Mouse (Mus musculus) heart, embryonic 13.5 days (tissue): ENCODE measurements at regions not wholly inside any gene's neighbourhood (a gene's known extent, or its start where the extent isn't known, plus 50 kb on each side); places are given as distances from the start of the nearest gene placed in this dataset.

Source experiments
- ATAC-seq: fragments of 200-750 bp; cut with Nextera tagmentation; 2 replicates; pipeline ENCODE4 v1.8.0; 2017; ENCODE audit warnings: moderate TSS enrichment; ENCODE audit not compliant: insufficient number of reproducible peaks, low FRiP score, low TSS enrichment; ENCODE audit errors: extremely low read depth
- H3K27ac ChIP-seq: fragments of 300-500 bp; sonication (generic); replicated peaks from 2 replicates; pipeline ENCODE4 v1.5.1; 2015; ENCODE audit warnings: moderate library complexity, mild to moderate bottlenecking, inconsistent platforms
- H3K27me3 ChIP-seq: fragments of 300-500 bp; sonication (generic); replicated peaks from 2 replicates; pipeline ENCODE4 v1.6.1; 2015; ENCODE audit warnings: mild to moderate bottlenecking, inconsistent platforms
- H3K36me3 ChIP-seq: fragments of 300-500 bp; sonication (generic); 2 replicates; pipeline ENCODE4 v1.6.1; 2015; ENCODE audit warnings: mild to moderate bottlenecking, inconsistent platforms
- H3K4me1 ChIP-seq: fragments of 300-500 bp; sonication (generic); 2 replicates; pipeline ENCODE4 v1.6.1; 2015; ENCODE audit warnings: inconsistent platforms
- H3K4me2 ChIP-seq: fragments of 300-500 bp; sonication (generic); 2 replicates; pipeline ENCODE4 v1.6.1; 2015; ENCODE audit warnings: inconsistent platforms, mild to moderate bottlenecking, moderate library complexity
- H3K4me3 ChIP-seq: fragments of 300-500 bp; sonication (generic); 2 replicates; pipeline ENCODE4 v1.5.1; 2015; ENCODE audit warnings: moderate library complexity, mild to moderate bottlenecking, inconsistent platforms
- H3K9ac ChIP-seq: fragments of 300-500 bp; sonication (generic); 2 replicates; pipeline ENCODE4 v1.6.1; 2015; ENCODE audit warnings: inconsistent platforms, mild to moderate bottlenecking, moderate library complexity
- H3K9me3 ChIP-seq: fragments of 300-500 bp; sonication (generic); 2 replicates; pipeline ENCODE4 v1.6.1; 2016; ENCODE audit warnings: inconsistent platforms
- WGBS: fragments of 180-500 bp; shearing (Covaris S2); methylation state at CpG from one replicate; pipeline ENCODE4 v1.1.7; 2015; ENCODE audit warnings: mixed read lengths; 5-methylcytosine and 5-hydroxymethylcytosine counted together

GRCm38 (mm10) chr13:47892569-47892968, 368.5 kb upstream of the Id4 start:
- no peaks in the 10 kb centered on the region for H3K27me3 ChIP-seq
- no peaks in the 10 kb centered on the region for H3K4me1 ChIP-seq
- no peak overlapping the region for H3K4me3 ChIP-seq
- no peaks in the 10 kb centered on the region for H3K9me3 ChIP-seq
- H3K27ac ChIP-seq: no peak overlapping the region
- H3K4me2 ChIP-seq: no peak overlapping the region
- no peak overlapping the region for H3K9ac ChIP-seq
- 81% methylated on average over 4 of the region's 4 CpGs for WGBS
- ATAC-seq: no peak
- no peaks in the 10 kb centered on the region for H3K36me3 ChIP-seq

- no peaks in the 10 kb centered on the region for H3K4me1 ChIP-seq
Measured at GRCm38 (mm10) chr13:47894331-47894730, 366.7 kb upstream of the Id4 start.

GRCm38 (mm10) chr13:47895256-47895655, 365.8 kb upstream of the Id4 start:
- Histone ChIP-seq H3K9me3 (peaks cover 8% of the 10 kb centered on the region), H3K4me1 (no peaks in the 10 kb centered on the region), H3K36me3 (no peaks in the 10 kb centered on the region), H3K4me2 (no peak overlapping the region), H3K27ac (no peak overlapping the region), H3K27me3 (no peaks in the 10 kb centered on the region), H3K9ac (no peak overlapping the region), H3K4me3 (no peak overlapping the region)
- ATAC-seq: no peak
- WGBS: 76% methylated on average over 6 of the region's 6 CpGs

More at GRCm38 (mm10) chr13:47894331-47894730, 366.7 kb upstream of the Id4 start:
- WGBS: 50% methylated on average over 1 of the region's 1 CpGs
- Histone ChIP-seq H3K9me3 (peaks cover 8% of the 10 kb centered on the region), H3K27me3 (no peaks in the 10 kb centered on the region), H3K4me3 (no peak overlapping the region), H3K36me3 (no peaks in the 10 kb centered on the region), H3K27ac (no peak overlapping the region), H3K9ac (no peak overlapping the region), H3K4me2 (no peak overlapping the region)
- ATAC-seq: no peak

GRCm38 (mm10) chr13:47896646-47897045, 364.4 kb upstream of the Id4 start:
- Histone ChIP-seq H3K27me3 (no peaks in the 10 kb centered on the region), H3K4me3 (no peak overlapping the region), H3K9me3 (peaks cover 8% of the 10 kb centered on the region), H3K4me1 (no peaks in the 10 kb centered on the region), H3K4me2 (no peak overlapping the region), H3K27ac (no peak overlapping the region), H3K9ac (no peak overlapping the region), H3K36me3 (no peaks in the 10 kb centered on the region)
- ATAC-seq: no peak
- WGBS: 86% methylated on average over 4 of the region's 4 CpGs

- H3K27me3 ChIP-seq: no peaks in the 10 kb centered on the region
- no peaks in the 10 kb centered on the region for H3K9me3 ChIP-seq
- no peak overlapping the region for H3K4me2 ChIP-seq
Measured at GRCm38 (mm10) chr13:47909851-47910530, 351.0 kb upstream of the Id4 start.

GRCm38 (mm10) chr13:47910531-47910910, 350.5 kb upstream of the Id4 start:
- Histone ChIP-seq H3K9ac (no peak overlapping the region), H3K4me3 (no peak overlapping the region), H3K27ac (no peak overlapping the region), H3K36me3 (no peaks in the 10 kb centered on the region), H3K27me3 (no peaks in the 10 kb centered on the region), H3K4me2 (no peak overlapping the region), H3K4me1 (no peaks in the 10 kb centered on the region), H3K9me3 (no peaks in the 10 kb centered on the region)
- no peak for ATAC-seq
- WGBS: 68% methylated on average over 3 of the region's 3 CpGs

More at GRCm38 (mm10) chr13:47909851-47910530, 351.0 kb upstream of the Id4 start:
- Histone ChIP-seq H3K4me3 (no peak overlapping the region), H3K9ac (no peak overlapping the region), H3K4me1 (no peaks in the 10 kb centered on the region), H3K36me3 (no peaks in the 10 kb centered on the region), H3K27ac (no peak overlapping the region)
- no peak for ATAC-seq
- 71% methylated on average over 9 of the region's 9 CpGs for WGBS

- Histone ChIP-seq H3K4me1 (no peaks in the 10 kb centered on the region), H3K4me3 (no peak overlapping the region), H3K36me3 (no peaks in the 10 kb centered on the region), H3K27me3 (no peaks in the 10 kb centered on the region), H3K9me3 (0 out of 2 replicates have a peak, but pooled peaks cover 4% of the 10 kb centered on the region), H3K9ac (no peak overlapping the region), H3K4me2 (no peak overlapping the region), H3K27ac (no peak overlapping the region)
- ATAC-seq: no peak
- 80% methylated on average over 8 of the region's 8 CpGs for WGBS
Measured at GRCm38 (mm10) chr13:47916456-47916855, 344.6 kb upstream of the Id4 start.

- no peaks in the 10 kb centered on the region for H3K36me3 ChIP-seq
- ATAC-seq: no peak
- no peak overlapping the region for H3K4me3 ChIP-seq
- no peak overlapping the region for H3K4me2 ChIP-seq
- H3K27ac ChIP-seq: no peak overlapping the region
- no peaks in the 10 kb centered on the region for H3K4me1 ChIP-seq
- WGBS: 94% methylated on average over 3 of the region's 3 CpGs
- H3K9me3 ChIP-seq: 0 out of 2 replicates have a peak, but pooled peaks cover 4% of the 10 kb centered on the region
- no peaks in the 10 kb centered on the region for H3K27me3 ChIP-seq
- no peak overlapping the region for H3K9ac ChIP-seq
Measured at GRCm38 (mm10) chr13:47917370-47917769, 343.7 kb upstream of the Id4 start.

GRCm38 (mm10) chr13:47921044-47921443, 340.0 kb upstream of the Id4 start:
- no peaks in the 10 kb centered on the region for H3K4me1 ChIP-seq
- H3K4me2 ChIP-seq: no peak overlapping the region
- 48% methylated on average over 5 of the region's 5 CpGs for WGBS
- no peak overlapping the region for H3K4me3 ChIP-seq
- H3K36me3 ChIP-seq: no peaks in the 10 kb centered on the region
- no peak overlapping the region for H3K27ac ChIP-seq
- no peaks in the 10 kb centered on the region for H3K27me3 ChIP-seq
- no peak overlapping the region for H3K9ac ChIP-seq
- H3K9me3 ChIP-seq: 0 out of 2 replicates have a peak, but pooled peaks cover 4% of the 10 kb centered on the region
- no peak for ATAC-seq

GRCm38 (mm10) chr13:47940696-47941095, 320.3 kb upstream of the Id4 start:
- 85% methylated on average over 2 of the region's 2 CpGs for WGBS
- Histone ChIP-seq H3K27ac (no peak overlapping the region), H3K36me3 (no peaks in the 10 kb centered on the region), H3K9me3 (peaks cover under 1% of the 10 kb centered on the region; the same call in 1 of the 2 replicates), H3K4me3 (no peak overlapping the region), H3K9ac (no peak overlapping the region), H3K4me2 (no peak overlapping the region), H3K27me3 (no peaks in the 10 kb centered on the region), H3K4me1 (peaks cover 7% of the 10 kb centered on the region; the same call in 1 of the 2 replicates)
- ATAC-seq: no peak

- Histone ChIP-seq H3K9ac (0 out of 2 replicates have a peak overlapping the region, but pooled peaks have one; percentile 3), H3K4me3 (peak overlapping the region; percentile 21), H3K4me2 (peak overlapping the region; percentile 56), H3K4me1 (peaks cover 7% of the 10 kb centered on the region; the same call in 1 of the 2 replicates), H3K36me3 (no peaks in the 10 kb centered on the region), H3K9me3 (no peaks in the 10 kb centered on the region; the same call in 1 of the 2 replicates), H3K27ac (no peak overlapping the region), H3K27me3 (no peaks in the 10 kb centered on the region)
- no peak for ATAC-seq
- WGBS: 19% methylated on average over 8 of the region's 8 CpGs
Measured at GRCm38 (mm10) chr13:47942368-47942787, 318.6 kb upstream of the Id4 start.

- Histone ChIP-seq H3K27me3 (no peaks in the 10 kb centered on the region), H3K27ac (no peak overlapping the region), H3K9me3 (no peaks in the 10 kb centered on the region; the same call in 1 of the 2 replicates), H3K4me1 (peaks cover 7% of the 10 kb centered on the region; the same call in 1 of the 2 replicates), H3K4me2 (no peak overlapping the region), H3K36me3 (no peaks in the 10 kb centered on the region), H3K9ac (no peak overlapping the region), H3K4me3 (no peak overlapping the region)
- no peak for ATAC-seq
- 79% methylated on average over 5 of the region's 5 CpGs for WGBS
Measured at GRCm38 (mm10) chr13:47943645-47944044, 317.4 kb upstream of the Id4 start.
